Mouse (Mus musculus) stomach, embryonic 16.5 days (tissue): Measurements from ENCODE around the gene Hoxa6. TPM values are rescaled to one million over a fixed set of nuclear protein-coding genes. Genes with fewer than 3 reads are reported as not detected.

Experiments used
- ATAC-seq: fragments of 200-750 bp; cut with Nextera tagmentation; 2 replicates; pipeline ENCODE4 v1.8.0; 2017; ENCODE audit warnings: moderate number of reproducible peaks, moderate TSS enrichment; ENCODE audit not compliant: insufficient read depth, low FRiP score
- H3K27ac ChIP-seq: fragments of 300-500 bp; sonication (generic); 2 replicates; pipeline ENCODE4 v1.5.1; 2014; ENCODE audit warnings: low read length
- H3K27me3 ChIP-seq: fragments of 300-500 bp; sonication (generic); 2 replicates; pipeline ENCODE4 v1.6.1; 2014; ENCODE audit warnings: low read length, control low read depth, mixed read lengths; ENCODE audit not compliant: control insufficient read depth, insufficient read depth
- H3K36me3 ChIP-seq: fragments of 300-500 bp; sonication (generic); 2 replicates; pipeline ENCODE4 v1.6.1; 2014; ENCODE audit warnings: low read length; ENCODE audit not compliant: control insufficient read depth, insufficient read depth
- H3K4me1 ChIP-seq: fragments of 300-500 bp; sonication (generic); 2 replicates; pipeline ENCODE4 v1.6.1; 2014; ENCODE audit warnings: low read length, control low read depth, mixed read lengths; ENCODE audit not compliant: control insufficient read depth, insufficient read depth
- H3K4me2 ChIP-seq: fragments of 300-500 bp; sonication (generic); 2 replicates; pipeline ENCODE4 v1.6.1; 2014; ENCODE audit warnings: low read depth, low read length, mixed read lengths
- H3K4me3 ChIP-seq: fragments of 300-500 bp; sonication (generic); replicated peaks from 2 replicates; pipeline ENCODE4 v1.5.1; 2014; ENCODE audit warnings: mild to moderate bottlenecking, low read length
- H3K9ac ChIP-seq: fragments of 300-500 bp; sonication (generic); 2 replicates; pipeline ENCODE4 v1.6.1; 2014; ENCODE audit warnings: low read length
- H3K9me3 ChIP-seq: fragments of 300-500 bp; sonication (generic); replicated peaks from 2 replicates; pipeline ENCODE4 v1.6.1; 2016; ENCODE audit warnings: low read length, control low read depth; ENCODE audit not compliant: control insufficient read depth
- WGBS: fragments of 180-500 bp; shearing (Covaris S2); extraction: QIAGEN DNeasy Blood & Tissue Kit; methylation state at CpG from one replicate; pipeline ENCODE4 v1.1.7; 2014; 5-methylcytosine and 5-hydroxymethylcytosine counted together
- polyA plus RNA-seq: library from polyadenylated mRNA; unstranded; fragments of >200 nt; fragmentation: Nextera tagmentation; extraction: Ambion mirVana; gene quantifications from 2 replicates; pipeline ENCODE4 v1.2.1, GENCODE M21; 2015

Gene Hoxa6
- polyA plus RNA-seq, 1 experiment from 2014 or later = 1.3 TPM

GRCm38 (mm10) chr6:52200751-52201250 is 7.7 kb downstream of the Hoxa6 start:
- H3K4me1 ChIP-seq = peaks cover 18% of the 10 kb centered on the region

DNA sequence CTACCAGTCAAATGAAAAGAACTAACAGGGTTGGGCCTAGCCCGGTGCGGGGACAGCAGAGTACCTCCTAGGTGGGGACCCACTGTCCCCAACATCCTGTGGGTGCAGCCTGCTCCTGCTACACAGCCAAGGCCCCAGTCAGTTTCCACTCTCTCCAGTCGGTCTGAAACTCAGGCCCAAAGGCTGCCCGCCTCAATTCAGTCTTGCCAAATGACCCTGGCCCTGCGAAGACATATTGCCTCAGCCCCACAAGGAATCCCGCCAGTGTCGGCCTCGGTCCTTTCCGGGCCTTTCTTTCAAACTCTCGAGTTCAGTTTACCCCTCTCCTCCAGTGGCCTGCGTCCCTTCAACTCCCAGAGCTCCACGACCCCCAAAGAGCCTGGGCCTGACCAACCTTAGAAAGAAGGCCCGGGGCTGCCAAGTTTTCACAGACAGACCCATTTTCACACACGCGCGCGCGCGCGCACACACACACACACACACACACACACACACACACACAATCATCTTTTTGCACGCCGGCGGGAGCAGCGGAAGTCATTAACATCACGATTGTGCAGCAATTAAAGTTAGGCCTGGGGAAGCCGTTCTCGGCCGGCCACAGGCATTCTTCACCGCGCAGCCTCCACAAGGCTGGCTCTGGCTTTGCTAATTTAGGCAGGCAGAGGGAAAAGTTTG is 8.3 kb downstream of the Hoxa6 start:
- Histone ChIP-seq H3K36me3 (no peaks in the 10 kb centered on the region), H3K9me3 (no peaks in the 10 kb centered on the region), H3K4me3 (peak overlapping the region; percentile 71), H3K9ac (peak overlapping the region; percentile 71), H3K4me1 (peaks cover 18% of the 10 kb centered on the region), H3K4me2 (peak overlapping the region; percentile 84), H3K27me3 (peaks cover 8% of the 10 kb centered on the region; the same call in 1 of the 2 replicates), H3K27ac (peak overlapping the region; percentile 84)
- no peak for ATAC-seq
- 20% methylated on average over 30 of the region's 30 CpGs for WGBS

More at GRCm38 (mm10) chr6:52200751-52201250, 7.7 kb downstream of the Hoxa6 start:
- no peak for ATAC-seq
- no peaks in the 10 kb centered on the region for H3K36me3 ChIP-seq
- no peaks in the 10 kb centered on the region for H3K9me3 ChIP-seq
- 36% methylated on average over 10 of the region's 10 CpGs for WGBS
- H3K27me3 ChIP-seq = peaks cover 13% of the 10 kb centered on the region
- peak overlapping the region; percentile 84 for H3K27ac ChIP-seq
- H3K9ac ChIP-seq = peak overlapping the region; percentile 71
- peak overlapping the region; percentile 71 for H3K4me3 ChIP-seq
- H3K4me2 ChIP-seq = peak overlapping the region; percentile 84

GRCm38 (mm10) chr6:52197271-52197670 is 11.3 kb downstream of the Hoxa6 start:
- peak overlapping the region; percentile 89 for H3K27ac ChIP-seq
- no peaks in the 10 kb centered on the region for H3K36me3 ChIP-seq
- H3K9ac ChIP-seq = peak overlapping the region; percentile 58
- H3K4me1 ChIP-seq = peaks cover 29% of the 10 kb centered on the region
- WGBS = 4% methylated on average over 10 of the region's 10 CpGs
- H3K9me3 ChIP-seq = no peaks in the 10 kb centered on the region
- peak overlapping the region; percentile 45 for H3K4me2 ChIP-seq
- ATAC-seq = peak; percentile 82
- peaks cover 8% of the 10 kb centered on the region; the same call in 1 of the 2 replicates for H3K27me3 ChIP-seq
- peak overlapping the region; percentile 23 for H3K4me3 ChIP-seq

GRCm38 (mm10) chr6:52196811-52197210 is 11.7 kb downstream of the Hoxa6 start:
- H3K4me3 ChIP-seq = peak overlapping the region; percentile 23
- H3K36me3 ChIP-seq = no peaks in the 10 kb centered on the region
- peak overlapping the region; percentile 89 for H3K27ac ChIP-seq
- 14% methylated on average over 9 of the region's 9 CpGs for WGBS
- H3K9me3 ChIP-seq = no peaks in the 10 kb centered on the region
- peaks cover 8% of the 10 kb centered on the region; the same call in 1 of the 2 replicates for H3K27me3 ChIP-seq
- peak overlapping the region; percentile 45 for H3K4me2 ChIP-seq
- peak overlapping the region; percentile 58 for H3K9ac ChIP-seq
- peaks cover 29% of the 10 kb centered on the region for H3K4me1 ChIP-seq
- ATAC-seq = no peak

DNA sequence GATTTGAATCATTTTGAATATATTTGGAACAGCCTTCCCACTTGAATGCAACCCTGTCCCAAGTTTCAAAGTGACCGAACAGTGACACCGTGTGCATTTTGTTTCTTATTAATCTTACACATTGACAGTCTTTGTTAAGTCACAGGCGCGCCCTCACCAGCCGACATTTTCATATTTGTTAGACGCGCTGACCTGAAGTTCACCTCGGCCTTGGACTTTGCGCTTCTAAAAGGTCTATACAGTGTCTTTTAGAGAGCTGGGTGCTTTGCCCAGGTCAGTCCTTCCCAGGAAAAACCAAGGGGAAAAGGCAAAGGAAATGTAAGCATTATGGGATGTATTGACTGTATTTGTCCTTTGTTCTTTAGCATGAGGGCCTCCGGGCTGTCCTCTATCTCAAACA is 13.8 kb downstream of the Hoxa6 start:
- peak overlapping the region; percentile 63 for H3K9ac ChIP-seq

DNA sequence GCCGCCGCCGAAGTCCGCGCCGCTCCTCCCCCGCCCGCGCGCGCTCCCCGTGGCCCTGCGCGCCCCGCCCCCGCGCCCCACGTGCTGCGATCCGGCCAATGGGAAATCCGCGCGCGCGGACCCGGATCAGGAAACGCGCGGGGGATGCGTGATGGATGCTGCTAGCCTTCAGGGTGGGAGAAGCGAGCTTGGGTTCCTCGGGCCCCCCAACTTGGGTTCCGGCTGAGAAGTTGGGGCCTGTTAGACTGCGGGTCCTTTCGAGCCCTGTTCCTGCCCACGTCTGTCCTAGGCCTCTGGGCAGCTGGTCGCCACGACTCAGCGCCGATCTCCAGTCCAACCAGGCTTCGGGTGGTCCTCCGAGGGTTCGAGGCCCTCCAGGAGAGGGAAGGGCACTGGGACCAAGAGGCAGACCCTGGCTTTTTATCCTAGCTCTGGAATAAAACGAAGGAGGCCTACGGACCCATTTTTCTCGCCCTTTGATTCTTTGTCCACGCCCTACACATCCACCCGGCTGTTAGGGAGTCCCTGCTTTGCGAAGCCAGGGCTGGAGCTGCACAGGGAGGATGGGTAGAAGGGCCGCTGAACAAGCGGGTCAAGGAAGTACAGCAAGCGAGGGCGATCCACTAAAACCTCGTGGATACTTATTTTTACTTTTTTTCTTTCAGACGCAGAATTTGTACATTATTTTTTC is 16.5 kb downstream of the Hoxa6 start:
- ATAC-seq = peak; percentile 81
- Histone ChIP-seq H3K27ac (peak overlapping the region; percentile 95), H3K4me3 (peak overlapping the region; percentile 71), H3K4me1 (peaks cover 38% of the 10 kb centered on the region), H3K27me3 (0 out of 2 replicates have a peak, but pooled peaks cover 5% of the 10 kb centered on the region), H3K36me3 (no peaks in the 10 kb centered on the region), H3K9me3 (no peaks in the 10 kb centered on the region), H3K4me2 (peak overlapping the region; percentile 94), H3K9ac (peak overlapping the region; percentile 82)
- 1% methylated on average over 43 of the region's 55 CpGs for WGBS

More for the DNA sequence above, 13.8 kb downstream of the Hoxa6 start:
- H3K27me3 ChIP-seq = peaks cover 1% of the 10 kb centered on the region; the same call in 1 of the 2 replicates
- no peaks in the 10 kb centered on the region for H3K9me3 ChIP-seq
- peak overlapping the region; percentile 85 for H3K27ac ChIP-seq
- peaks cover 29% of the 10 kb centered on the region for H3K4me1 ChIP-seq
- WGBS = 19% methylated on average over 10 of the region's 10 CpGs
- no peaks in the 10 kb centered on the region for H3K36me3 ChIP-seq
- H3K4me3 ChIP-seq = no peak overlapping the region
- ATAC-seq = no peak
- H3K4me2 ChIP-seq = peak overlapping the region; percentile 94

DNA sequence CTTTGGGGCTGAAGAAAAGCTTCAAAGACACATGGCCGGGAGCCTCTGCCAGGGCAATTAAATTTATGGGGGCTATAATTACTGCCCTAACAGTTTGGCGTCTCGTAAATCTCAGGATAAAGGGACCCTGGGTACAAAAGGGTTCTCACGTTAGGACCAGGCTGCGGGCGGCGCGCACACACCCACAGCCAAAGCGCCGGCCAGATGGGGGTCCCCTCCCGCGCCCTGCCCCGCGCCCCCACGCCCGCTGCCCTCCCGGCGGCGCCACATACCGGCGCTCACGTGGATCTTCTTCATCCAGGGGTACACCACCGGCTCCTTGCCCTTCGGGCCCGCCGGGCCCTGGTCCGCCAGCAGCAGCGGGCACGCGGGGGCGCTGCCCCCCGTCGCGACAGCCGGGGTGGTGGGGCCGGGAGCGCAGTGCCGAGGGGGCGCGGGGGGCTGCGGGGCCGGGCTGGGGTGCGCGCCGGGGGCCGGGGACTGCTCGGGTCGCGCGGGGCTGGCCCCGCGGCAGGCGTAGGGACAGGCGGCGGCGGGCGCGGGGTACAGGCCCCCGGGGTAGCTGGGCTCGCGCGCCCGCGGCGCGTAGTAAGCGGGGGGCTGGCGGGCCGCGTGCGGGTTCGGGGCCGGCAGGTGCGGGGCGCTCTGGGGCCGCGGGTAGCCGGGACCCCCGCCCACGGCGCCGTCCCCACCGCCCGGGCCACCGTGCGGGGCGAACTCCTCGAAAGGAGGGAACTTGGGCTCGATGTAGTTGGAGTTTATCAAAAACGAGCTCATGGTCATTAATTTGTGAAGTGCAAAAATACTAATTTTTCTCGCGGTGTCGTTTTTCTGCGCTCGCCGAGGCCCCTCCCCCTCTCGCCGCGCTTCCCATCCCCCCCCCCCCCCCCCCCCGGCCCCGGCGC is 17.4 kb downstream of the Hoxa6 start, which contains the start of gene Hoxa4:
Gene Hoxa4 (minus strand): TSS at position 848 of the 905 bp plus-strand sequence.
- peaks cover 37% of the 10 kb centered on the region for H3K4me1 ChIP-seq
- H3K4me3 ChIP-seq = peak within 1 kb of the TSS; percentile 71
- WGBS = 1% methylated on average over 81 of the region's 102 CpGs
- H3K9me3 ChIP-seq = no peaks in the 10 kb centered on the region
- H3K4me2 ChIP-seq = peak within 1 kb of the TSS; percentile 94
- no peaks in the 10 kb centered on the region for H3K36me3 ChIP-seq
- H3K9ac ChIP-seq = peak within 1 kb of the TSS; percentile 95
- peak; percentile 6; the same call in 1 of the 2 replicates for ATAC-seq
- H3K27me3 ChIP-seq = 0 out of 2 replicates have a peak, but pooled peaks cover 5% of the 10 kb centered on the region
- peak within 1 kb of the TSS; percentile 96 for H3K27ac ChIP-seq

DNA sequence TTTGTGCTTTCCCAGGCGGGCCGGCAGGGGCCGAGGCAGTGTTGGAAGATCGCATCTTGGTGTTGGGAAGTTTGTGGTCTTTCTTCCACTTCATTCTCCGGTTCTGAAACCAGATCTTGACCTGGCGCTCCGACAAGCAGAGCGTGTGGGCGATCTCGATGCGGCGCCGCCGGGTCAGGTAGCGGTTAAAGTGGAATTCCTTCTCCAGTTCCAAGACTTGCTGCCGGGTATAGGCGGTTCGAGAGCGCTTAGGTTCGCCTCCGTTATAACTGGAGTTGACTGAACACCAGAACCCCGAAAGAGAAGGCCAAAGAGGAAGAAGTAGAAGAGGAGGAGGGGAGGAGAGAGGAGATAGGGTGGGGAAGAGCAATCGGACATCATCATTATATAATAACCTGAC is 18.1 kb downstream of the Hoxa6 start:
- Histone ChIP-seq H3K27ac (peak overlapping the region; percentile 96), H3K4me1 (peaks cover 37% of the 10 kb centered on the region), H3K9me3 (no peaks in the 10 kb centered on the region), H3K4me2 (peak overlapping the region; percentile 94), H3K27me3 (0 out of 2 replicates have a peak, but pooled peaks cover 5% of the 10 kb centered on the region), H3K9ac (peak overlapping the region; percentile 95), H3K36me3 (no peaks in the 10 kb centered on the region), H3K4me3 (peak overlapping the region; percentile 71)
- WGBS = 8% methylated on average over 23 of the region's 23 CpGs
- ATAC-seq = no peak
